In the genomic region with DNA sequence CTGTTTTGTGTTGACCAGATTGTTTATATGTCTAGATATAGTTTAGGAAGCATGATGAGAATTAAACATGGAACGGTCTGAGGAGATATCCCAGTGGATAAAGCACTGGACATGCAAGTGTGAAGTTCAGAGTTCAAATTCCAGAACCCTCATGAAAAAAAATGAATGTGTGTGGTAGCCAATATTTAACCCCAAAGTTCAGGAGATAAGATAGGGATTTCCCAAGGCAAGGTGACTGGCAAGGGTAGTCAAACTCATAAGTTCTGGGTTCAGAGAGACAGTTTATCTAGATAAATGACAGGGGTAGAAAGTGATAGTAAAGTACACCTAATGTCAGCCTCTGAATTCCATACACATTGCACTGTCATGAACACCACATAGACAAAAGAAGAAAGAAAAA, we compare ENCODE assay signal across 23 mouse cellular contexts.
"Had no signal": no experiment of that assay in that cellular context is flagged by ENCODE, and none has a peak within 500 bp of the region (broad histone marks: within the 10 kb centered on the region; RNA-seq: fewer than 3 reads in every experiment).

No protein-coding gene starts in this region.

- H3K9ac ChIP-seq: forebrain, postnatal 0 days; heart, embryonic 13.5 days; heart, embryonic 15.5 days; hindbrain, embryonic 13.5 days; hindbrain, embryonic 15.5 days; limb, embryonic 13.5 days; limb, embryonic 15.5 days; liver, embryonic 12.5 days; liver, embryonic 14.5 days had no signal

- H3K27me3 ChIP-seq: heart, embryonic 13.5 days; heart, embryonic 15.5 days; hindbrain, embryonic 13.5 days; hindbrain, embryonic 15.5 days; limb, embryonic 13.5 days; limb, embryonic 15.5 days; liver, embryonic 12.5 days had no signal

- DNase-seq: forebrain, postnatal 0 days; gastrocnemius, postnatal 14 days; gastrocnemius, postnatal 36 days; heart, adult 11 months; heart, adult 2 months; heart, postnatal 14 days; heart, postnatal 36 days; kidney, adult 11 months; kidney, postnatal 10 days; kidney, postnatal 25 days; layer of hippocampus, adult 9-11 months; layer of hippocampus, postnatal 36 days; left cerebral cortex, postnatal 4 days had no signal

- H3K4me1 ChIP-seq: heart, embryonic 13.5 days; heart, embryonic 15.5 days; hindbrain, embryonic 13.5 days; hindbrain, embryonic 15.5 days; limb, embryonic 13.5 days; limb, embryonic 15.5 days; liver, embryonic 12.5 days had no signal

- H3K36me3 ChIP-seq: heart, embryonic 13.5 days; heart, embryonic 15.5 days; hindbrain, embryonic 13.5 days; hindbrain, embryonic 15.5 days; limb, embryonic 13.5 days; limb, embryonic 15.5 days; liver, embryonic 12.5 days had no signal

- H3K4me3 ChIP-seq: heart, adult 2 months; heart, embryonic 13.5 days; heart, embryonic 15.5 days; hindbrain, embryonic 13.5 days; hindbrain, embryonic 15.5 days; limb, embryonic 13.5 days; limb, embryonic 15.5 days; liver, embryonic 12.5 days had no signal

- H3K4me2 ChIP-seq: heart, embryonic 11.5 days; heart, embryonic 13.5 days; heart, embryonic 15.5 days; hindbrain, embryonic 13.5 days; hindbrain, embryonic 15.5 days; limb, embryonic 13.5 days; limb, embryonic 15.5 days; liver, embryonic 12.5 days had no signal

- H3K27ac ChIP-seq: heart, adult 2 months; heart, embryonic 13.5 days; heart, embryonic 15.5 days; hindbrain, embryonic 13.5 days; hindbrain, embryonic 15.5 days; hindbrain, postnatal 0 days; limb, embryonic 13.5 days; limb, embryonic 15.5 days; liver, embryonic 12.5 days; liver, embryonic 14.5 days had no signal

- ATAC-seq: forebrain, postnatal 0 days; hindbrain, postnatal 0 days; liver, embryonic 12.5 days had no signal

- H3K9me3 ChIP-seq: heart, embryonic 13.5 days; heart, embryonic 15.5 days; hindbrain, embryonic 13.5 days; hindbrain, embryonic 15.5 days; limb, embryonic 13.5 days; limb, embryonic 15.5 days; liver, embryonic 12.5 days had no signal
